Mouse (Mus musculus) heart, embryonic 11.5 days (tissue): Measurements from ENCODE around the gene Nutm1. TPM values are rescaled to one million over a fixed set of nuclear protein-coding genes. Genes with fewer than 3 reads are reported as not detected.
A peak's percentile ranks its signal among the peaks of the same experiment; 100 is the strongest.
"Not testable (repeated sequence)": the region's sequence is repeated elsewhere in the genome, so short reads cannot be mapped to it uniquely, and the experiment has no call there.

Experiments used
- ATAC-seq: fragments of 200-750 bp; cut with Nextera tagmentation; replicated peaks from 2 replicates; pipeline ENCODE4 v1.8.0; 2017; ENCODE audit warnings: moderate library complexity; ENCODE audit not compliant: insufficient number of reproducible peaks, low FRiP score, low TSS enrichment
- H3K27ac ChIP-seq: fragments of 300-500 bp; sonication (generic); 2 replicates; pipeline ENCODE4 v1.5.1; 2014; ENCODE audit warnings: mild to moderate bottlenecking, low read depth, low read length
- H3K27me3 ChIP-seq: fragments of 300-500 bp; sonication (generic); 2 replicates; pipeline ENCODE4 v1.6.1; 2014; ENCODE audit warnings: mild to moderate bottlenecking, low read length, mixed read lengths; ENCODE audit not compliant: control insufficient read depth, insufficient read depth
- H3K36me3 ChIP-seq: fragments of 300-500 bp; sonication (generic); 2 replicates; pipeline ENCODE4 v1.6.1; 2014; ENCODE audit warnings: mild to moderate bottlenecking, low read length, moderate library complexity, mixed read lengths; ENCODE audit not compliant: control insufficient read depth, insufficient read depth
- H3K4me1 ChIP-seq: fragments of 300-500 bp; sonication (generic); 2 replicates; pipeline ENCODE4 v1.6.1; 2014; ENCODE audit warnings: low read length; ENCODE audit not compliant: control insufficient read depth, insufficient read depth
- H3K4me2 ChIP-seq: fragments of 300-500 bp; sonication (generic); 2 replicates; pipeline ENCODE4 v1.6.1; 2014; ENCODE audit warnings: mild to moderate bottlenecking, moderate library complexity
- H3K4me3 ChIP-seq: fragments of 300-500 bp; sonication (generic); 2 replicates; pipeline ENCODE4 v1.5.1; 2014; ENCODE audit warnings: low read depth, low read length
- H3K9ac ChIP-seq: fragments of 300-500 bp; sonication (generic); 2 replicates; pipeline ENCODE4 v1.6.1; 2014; ENCODE audit warnings: mild to moderate bottlenecking, low read depth, low read length, moderate library complexity
- H3K9me3 ChIP-seq: fragments of 300-500 bp; sonication (generic); replicated peaks from 2 replicates; pipeline ENCODE4 v1.6.1; 2016; ENCODE audit warnings: low read length; ENCODE audit not compliant: control insufficient read depth
- WGBS: fragments of 180-500 bp; shearing (Covaris S2); extraction: QIAGEN DNeasy Blood & Tissue Kit; methylation state at CpG from one replicate; pipeline ENCODE4 v1.1.7; 2014; ENCODE audit not compliant: insufficient replicate concordance; 5-methylcytosine and 5-hydroxymethylcytosine counted together
- polyA plus RNA-seq: library from polyadenylated mRNA; unstranded; fragments of >200 nt; fragmentation: Nextera tagmentation; extraction: Ambion mirVana; gene quantifications from 2 replicates; pipeline ENCODE4 v1.2.1, GENCODE M21; 2014

Nutm1 gene
- polyA plus RNA-seq = 0.04 TPM in 1 of 2 replicates, not detected in the other

GRCm38 (mm10) chr2:112259241-112259962, at the start of gene Nutm1:
Gene Nutm1 (minus strand): TSS chr2:112259291.
- no peak within 1 kb of the TSS for H3K9ac ChIP-seq
- ATAC-seq = no peak
- H3K9me3 ChIP-seq = no peaks in the 10 kb centered on the region
- no peaks in the 10 kb centered on the region for H3K4me1 ChIP-seq
- no peak within 1 kb of the TSS for H3K4me2 ChIP-seq
- no peaks in the 10 kb centered on the region for H3K36me3 ChIP-seq
- H3K4me3 ChIP-seq = no peak within 1 kb of the TSS
- no peaks in the 10 kb centered on the region for H3K27me3 ChIP-seq
- no peak within 1 kb of the TSS for H3K27ac ChIP-seq
- 72% methylated on average over 10 of the region's 10 CpGs for WGBS

- Histone ChIP-seq H3K9ac (no peak overlapping the region), H3K4me1 (0 out of 2 replicates have a peak, but pooled peaks cover 5% of the 10 kb centered on the region), H3K4me3 (no peak overlapping the region), H3K27me3 (no peaks in the 10 kb centered on the region), H3K9me3 (no peaks in the 10 kb centered on the region), H3K27ac (no peak overlapping the region), H3K4me2 (no peak overlapping the region), H3K36me3 (no peaks in the 10 kb centered on the region)
- ATAC-seq = no peak
- WGBS = 77% methylated on average over 3 of the region's 3 CpGs
These were observed 49.6 kb upstream of the Nutm1 start for GRCm38 (mm10) chr2:112308671-112309070.

GRCm38 (mm10) chr2:112298221-112298620, 39.1 kb upstream of the Nutm1 start:
- 91% methylated on average over 4 of the region's 4 CpGs for WGBS
- Histone ChIP-seq H3K36me3 (no peaks in the 10 kb centered on the region), H3K4me1 (peaks cover 3% of the 10 kb centered on the region; the same call in 1 of the 2 replicates), H3K27ac (no peak overlapping the region), H3K4me2 (no peak overlapping the region), H3K9ac (no peak overlapping the region), H3K9me3 (no peaks in the 10 kb centered on the region), H3K4me3 (no peak overlapping the region), H3K27me3 (no peaks in the 10 kb centered on the region)
- no peak for ATAC-seq

DNA sequence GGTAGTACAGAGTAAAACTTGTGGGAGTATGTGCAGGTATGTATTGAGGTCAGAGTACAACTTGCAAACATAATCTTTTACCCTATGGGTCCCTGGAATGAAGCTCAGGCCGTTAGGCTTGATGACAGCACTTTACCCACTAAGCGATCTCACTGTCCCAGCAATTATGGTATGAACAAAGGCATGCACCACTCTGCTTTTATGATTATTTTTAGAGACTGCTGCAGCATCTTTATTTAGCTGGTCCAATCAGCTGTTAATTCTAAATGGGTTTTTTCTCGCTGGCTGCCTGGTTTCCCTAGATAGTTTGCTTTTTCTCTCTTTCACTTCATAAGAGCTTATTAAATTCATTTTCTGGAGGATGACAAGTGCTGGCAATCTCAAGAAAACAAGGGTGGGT, 37.1 kb upstream of the Nutm1 start:
- peak overlapping the region; percentile 32 for H3K4me2 ChIP-seq
- H3K4me1 ChIP-seq = peaks cover 3% of the 10 kb centered on the region; the same call in 1 of the 2 replicates
- H3K9me3 ChIP-seq = no peaks in the 10 kb centered on the region
- H3K9ac ChIP-seq = no peak overlapping the region
- H3K4me3 ChIP-seq = no peak overlapping the region
- no peaks in the 10 kb centered on the region for H3K36me3 ChIP-seq
- 53% methylated on average over 3 of the region's 3 CpGs for WGBS
- ATAC-seq = no peak
- no peaks in the 10 kb centered on the region for H3K27me3 ChIP-seq
- peak overlapping the region; percentile 60 for H3K27ac ChIP-seq

GRCm38 (mm10) chr2:112292823-112293222, 33.7 kb upstream of the Nutm1 start:
- no peaks in the 10 kb centered on the region for H3K36me3 ChIP-seq
- no peaks in the 10 kb centered on the region for H3K9me3 ChIP-seq
- H3K4me3 ChIP-seq = no peak overlapping the region
- peaks cover 3% of the 10 kb centered on the region; the same call in 1 of the 2 replicates for H3K4me1 ChIP-seq
- H3K27ac ChIP-seq = no peak overlapping the region
- no peak for ATAC-seq
- H3K27me3 ChIP-seq = no peaks in the 10 kb centered on the region
- no peak overlapping the region for H3K9ac ChIP-seq
- 71% methylated on average over 2 of the region's 2 CpGs for WGBS
- no peak overlapping the region for H3K4me2 ChIP-seq

- Histone ChIP-seq H3K9me3 (no peaks in the 10 kb centered on the region), H3K36me3 (no peaks in the 10 kb centered on the region), H3K9ac (no peak overlapping the region), H3K27ac (no peak overlapping the region), H3K4me2 (no peak overlapping the region), H3K27me3 (no peaks in the 10 kb centered on the region), H3K4me3 (no peak overlapping the region), H3K4me1 (no peaks in the 10 kb centered on the region)
- 88% methylated on average over 3 of the region's 3 CpGs for WGBS
- no peak for ATAC-seq
These were observed 30.4 kb upstream of the Nutm1 start for GRCm38 (mm10) chr2:112289507-112289906.

DNA sequence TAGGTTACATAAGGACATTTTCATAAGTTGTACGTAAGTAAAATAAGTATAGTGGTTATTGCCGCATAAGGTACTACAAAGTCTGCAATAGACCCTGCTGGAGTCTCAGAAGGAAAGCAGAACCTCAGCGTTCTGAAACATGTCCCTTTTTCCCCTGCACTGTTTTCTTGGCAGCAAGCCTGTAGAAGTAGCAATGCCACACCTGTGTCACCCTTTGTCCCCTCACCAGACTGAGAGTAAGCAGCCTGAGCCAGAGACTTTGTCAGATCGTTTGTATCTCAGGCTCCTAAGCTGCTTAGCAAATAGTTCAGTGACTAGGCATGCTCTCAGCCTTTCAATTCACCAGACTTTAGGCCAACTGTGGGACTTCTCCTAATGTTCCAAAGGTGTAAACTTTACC, 28.0 kb upstream of the Nutm1 start:
- Histone ChIP-seq H3K27ac (no peak overlapping the region), H3K36me3 (no peaks in the 10 kb centered on the region), H3K4me2 (no peak overlapping the region), H3K4me3 (no peak overlapping the region), H3K27me3 (no peaks in the 10 kb centered on the region), H3K4me1 (peaks cover 4% of the 10 kb centered on the region; the same call in 1 of the 2 replicates), H3K9me3 (no peaks in the 10 kb centered on the region), H3K9ac (no peak overlapping the region)
- ATAC-seq = no peak
- 68% methylated on average over 4 of the region's 4 CpGs for WGBS

DNA sequence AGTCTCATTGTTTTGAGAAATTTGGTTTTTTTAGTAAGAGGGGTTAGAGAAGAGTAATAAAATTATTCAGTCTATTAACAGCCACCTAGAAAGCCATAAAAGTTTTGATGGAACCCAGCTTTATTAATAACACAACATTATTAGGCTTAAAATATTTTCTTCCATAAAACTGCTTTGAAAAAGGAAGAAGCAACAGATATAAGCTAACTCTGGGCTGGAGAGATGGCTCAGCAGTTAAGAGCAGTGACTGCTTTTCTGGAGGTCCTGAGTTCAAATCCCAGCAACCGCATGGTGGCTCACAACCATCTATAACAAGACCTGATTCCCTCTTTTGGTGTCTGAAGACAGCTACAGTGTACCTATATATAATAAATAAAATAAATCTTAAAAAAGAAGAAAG, 27.0 kb upstream of the Nutm1 start:
- not testable (repeated sequence) for H3K4me3 ChIP-seq, H3K4me2 ChIP-seq, H3K36me3 ChIP-seq, H3K27me3 ChIP-seq, H3K9ac ChIP-seq, ATAC-seq, H3K27ac ChIP-seq, H3K9me3 ChIP-seq, H3K4me1 ChIP-seq
- WGBS = 93% methylated on average over 1 of the region's 1 CpGs

DNA sequence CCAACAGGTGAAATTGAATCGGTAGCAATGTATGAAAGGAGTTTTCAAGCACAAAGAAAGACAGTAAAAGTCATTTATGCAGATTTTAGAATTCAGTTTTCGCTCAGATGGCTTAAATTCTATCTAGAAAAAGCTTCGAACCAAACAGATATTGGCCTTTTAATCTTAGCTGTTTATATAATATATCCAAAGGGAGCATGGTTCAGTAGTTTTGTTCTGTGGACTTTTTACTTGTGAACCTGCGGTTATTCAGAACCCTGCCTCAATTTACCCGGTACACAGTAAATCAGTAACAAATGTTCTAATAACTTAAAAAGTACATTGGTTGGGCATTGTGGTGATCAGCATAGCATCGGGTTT, 25.9 kb upstream of the Nutm1 start:
- H3K4me2 ChIP-seq = peak overlapping the region; percentile 93
- H3K9me3 ChIP-seq = no peaks in the 10 kb centered on the region
- no peak for ATAC-seq
- H3K27ac ChIP-seq = no peak overlapping the region
- 64% methylated on average over 6 of the region's 6 CpGs for WGBS
- peak overlapping the region; percentile 67 for H3K4me3 ChIP-seq
- peak overlapping the region; percentile 85; the same call in 1 of the 2 replicates for H3K9ac ChIP-seq
- H3K27me3 ChIP-seq = no peaks in the 10 kb centered on the region
- H3K4me1 ChIP-seq = peaks cover 4% of the 10 kb centered on the region; the same call in 1 of the 2 replicates
- no peaks in the 10 kb centered on the region for H3K36me3 ChIP-seq
